Mouse (Mus musculus): ENCODE measurements at regions not wholly inside any gene's neighbourhood (a gene's known extent, or its start where the extent isn't known, plus 50 kb on each side); places are given as distances from the start of the nearest gene placed in this dataset.

DNA sequence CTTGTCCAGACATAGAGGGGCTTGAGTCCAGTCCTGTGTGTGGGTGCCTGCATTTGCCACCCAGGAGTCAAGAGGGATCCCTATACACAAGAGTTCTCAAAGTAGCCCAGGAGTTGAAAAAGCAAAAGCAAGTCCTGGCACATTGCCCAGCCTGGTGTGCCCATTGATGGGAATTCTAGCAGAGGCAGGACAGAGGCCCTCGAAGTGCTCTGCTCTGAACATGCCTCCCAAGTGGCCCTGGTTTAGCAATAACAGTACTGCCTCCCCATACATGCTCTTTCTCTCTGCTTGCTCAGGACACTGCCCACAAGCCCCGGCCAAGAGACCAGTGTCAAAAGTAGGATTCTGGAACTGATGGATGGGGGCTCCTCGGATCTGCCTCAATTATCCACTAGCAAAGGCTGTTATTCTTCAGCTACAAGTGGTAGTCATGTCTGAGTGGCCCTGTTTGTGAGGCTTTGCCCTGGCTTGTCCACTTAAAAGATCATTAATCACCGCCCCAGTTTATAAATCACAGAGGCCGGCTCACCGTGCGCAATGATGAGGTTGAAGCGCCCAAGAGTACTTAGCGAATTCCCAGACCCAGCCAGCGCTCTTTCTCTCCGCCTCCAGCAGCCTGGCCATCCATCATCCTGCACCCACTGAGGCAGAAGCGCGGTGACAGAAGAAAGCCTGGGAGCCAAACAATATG is 190.3 kb upstream of the Irx4 start:
- TF ChIP-seq POLR2A (IDR thresholded peaks at IDR 0.05; ENCODE audit: low read depth, low read length) (no peak), CTCF (IDR thresholded peaks at IDR 0.05; ENCODE audit: borderline replicate concordance, insufficient read depth, low read length) (no peak)
